Mouse (Mus musculus) NIH3T3 (cell line): ENCODE measurements around the gene Git2.

Experiments used
- DNase-seq: peaks from one replicate; pipeline ENCODE4 v3.0.0-alpha.2; 2012; ENCODE audit warnings: low read depth

Gene Git2

DNA sequence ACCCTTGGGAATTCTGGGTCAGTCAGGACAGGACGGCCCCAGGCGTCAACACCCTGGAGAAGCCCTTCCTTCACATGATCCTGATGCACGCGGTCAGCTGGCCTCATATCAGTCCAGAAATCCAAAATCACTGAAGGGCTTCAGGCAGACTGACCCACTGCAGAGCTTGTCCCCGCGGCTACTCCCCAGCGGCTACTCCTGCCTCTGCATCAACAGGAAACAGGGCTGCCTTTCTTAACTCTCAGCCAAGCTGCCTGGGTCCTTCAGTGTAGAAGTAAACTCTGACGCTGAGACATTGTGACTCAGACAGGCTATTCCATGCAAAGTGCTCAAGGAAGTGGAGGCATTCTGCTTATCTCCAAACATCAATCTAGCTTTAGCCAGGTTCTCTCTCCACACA is 13.3 kb downstream of the Git2 start:
- DNase-seq, result peak; percentile 60

DNA sequence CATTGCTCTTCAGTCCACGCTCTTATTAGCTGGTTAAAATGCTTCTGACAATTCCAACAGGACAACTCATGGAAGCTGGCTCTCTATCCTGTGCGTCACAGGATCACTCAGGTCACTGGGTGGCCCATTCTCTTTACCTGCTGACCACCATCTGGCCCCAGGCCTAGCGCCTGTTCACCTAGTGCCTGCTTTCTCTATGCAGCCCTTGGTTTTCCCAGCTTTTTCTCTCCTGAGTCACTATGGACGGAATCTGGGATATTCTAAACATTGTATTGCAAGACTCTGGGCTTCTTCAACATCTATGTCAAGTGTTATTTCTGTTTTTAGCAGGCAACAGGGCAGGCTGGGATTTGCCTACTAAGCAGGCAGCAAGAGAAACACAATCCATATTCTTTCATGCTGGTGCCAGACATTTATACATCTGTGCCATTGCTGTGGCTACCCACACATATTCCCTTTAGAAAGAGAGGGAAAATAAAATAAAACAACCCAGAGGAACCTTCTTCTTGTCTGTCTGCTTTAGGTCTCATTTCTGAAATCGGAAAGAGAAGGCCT is 15.7 kb downstream of the Git2 start:
- peak; percentile 76 for DNase-seq

DNA sequence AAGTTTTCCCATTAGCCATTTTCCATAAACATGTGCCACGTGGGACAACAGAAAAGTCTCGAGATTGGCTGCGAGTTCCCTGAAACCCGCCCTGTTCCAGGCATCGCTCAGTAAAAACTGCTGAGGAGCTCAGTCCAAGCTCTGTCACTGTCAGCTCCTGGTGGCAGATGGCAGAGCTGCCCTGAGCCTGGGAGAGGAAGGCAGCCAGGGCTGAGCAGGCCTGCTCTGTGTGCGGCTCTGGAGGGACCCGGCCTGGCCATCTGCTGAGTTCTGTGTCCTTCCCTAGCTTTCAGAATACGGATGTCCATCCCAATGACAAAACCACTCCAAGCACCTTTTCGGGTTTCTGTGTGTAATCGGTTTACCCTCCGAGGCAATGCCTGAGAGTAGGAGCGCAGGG is 21.9 kb downstream of the Git2 start:
- DNase-seq, result no peak

DNA sequence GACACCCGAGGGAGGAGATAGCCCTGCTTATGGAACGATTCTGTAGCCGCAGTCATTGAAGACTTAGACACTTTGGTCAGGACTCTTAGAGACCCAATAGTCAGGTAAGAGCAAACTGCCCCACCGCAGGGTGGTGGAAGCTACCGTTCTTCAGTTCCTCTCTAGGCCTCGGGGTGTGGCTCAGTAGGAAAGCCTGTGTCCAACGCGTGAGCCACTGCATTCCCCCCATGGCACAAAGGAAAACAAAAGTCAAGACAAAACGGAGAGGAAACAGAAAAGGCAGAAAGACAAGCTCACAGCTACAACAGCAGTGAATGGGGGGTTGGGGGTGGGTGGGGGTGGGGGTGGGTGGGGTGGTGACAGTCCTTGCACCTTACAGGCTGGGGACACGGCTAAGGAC is 22.9 kb downstream of the Git2 start:
- DNase-seq, result no peak

DNA sequence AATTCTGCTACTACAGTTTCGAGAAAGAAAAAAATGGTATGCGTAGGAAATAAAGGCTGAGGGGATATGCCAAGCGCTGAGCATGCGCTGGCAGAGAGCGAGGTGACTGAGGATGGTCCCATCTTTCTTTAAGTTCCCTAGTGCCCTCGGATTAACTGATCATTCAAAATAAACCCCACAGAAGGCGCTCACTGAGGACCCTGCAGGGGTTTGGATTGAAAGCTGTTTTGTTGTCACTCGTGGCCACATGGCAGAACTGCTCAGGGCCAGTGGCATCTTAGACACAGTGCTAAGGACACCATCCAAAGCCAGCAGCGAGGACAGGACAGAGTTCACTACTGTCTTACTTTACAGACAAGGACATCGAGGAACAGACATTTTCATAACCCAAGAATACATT is 25.0 kb downstream of the Git2 start:
- DNase-seq, result no peak

DNA sequence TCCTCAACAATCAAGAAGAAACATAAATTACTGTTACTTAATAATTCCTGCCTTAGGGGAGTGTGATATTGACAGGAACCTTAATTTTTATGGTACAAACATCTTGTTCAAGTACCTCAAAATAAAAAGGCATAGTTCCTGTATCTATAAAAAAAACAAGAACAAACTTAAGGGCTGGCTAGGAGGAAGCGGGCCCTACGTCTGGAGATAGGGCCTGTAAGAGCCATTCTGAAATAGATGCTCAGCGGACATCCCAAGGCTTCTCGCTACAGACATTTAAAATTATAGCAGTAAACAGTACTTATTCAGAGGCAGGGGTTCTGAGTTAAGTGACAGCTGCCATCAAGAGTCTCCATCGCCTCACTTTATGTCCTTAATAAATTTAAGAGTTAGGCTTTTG is 27.8 kb downstream of the Git2 start:
- DNase-seq, result no peak

DNA sequence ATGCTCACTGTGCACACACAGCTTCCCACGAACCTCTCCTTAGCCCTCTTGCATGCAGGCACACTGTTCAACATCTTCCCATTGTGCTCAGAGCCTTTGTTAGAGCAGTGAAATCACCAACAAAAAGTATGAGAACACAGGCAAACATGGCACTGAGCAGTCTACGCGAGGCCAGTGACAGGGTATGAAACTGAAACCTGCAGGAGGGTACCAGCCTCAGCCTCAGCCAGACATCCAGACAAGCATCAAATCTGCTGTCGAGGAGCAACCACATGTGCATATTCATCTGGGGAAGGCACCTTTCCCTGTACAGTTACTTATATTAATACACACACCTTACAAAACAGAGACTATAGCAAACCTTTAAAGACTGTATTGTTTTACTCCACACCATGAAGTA is 28.4 kb downstream of the Git2 start:
- no peak for DNase-seq

DNA sequence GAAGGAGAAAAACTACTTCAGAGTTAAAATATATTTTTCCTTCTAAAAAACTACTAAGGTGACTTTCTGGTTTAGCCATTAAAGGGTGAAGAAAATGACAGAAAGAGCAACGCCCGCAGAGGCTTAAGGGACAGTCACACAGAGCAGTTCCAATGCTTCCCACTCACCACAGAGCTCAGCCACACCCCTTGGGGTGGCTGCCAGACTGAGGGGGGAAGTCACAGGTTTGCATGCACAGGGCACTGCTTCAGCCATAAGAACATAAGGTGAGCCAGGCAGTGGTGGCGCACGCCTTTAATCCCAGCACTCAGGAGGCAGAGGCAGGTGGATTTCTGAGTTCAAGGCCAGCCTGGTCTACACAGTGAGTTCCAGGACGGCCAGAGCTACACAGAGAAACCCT is 29.7 kb downstream of the Git2 start:
- DNase-seq, result peak; percentile 38

DNA sequence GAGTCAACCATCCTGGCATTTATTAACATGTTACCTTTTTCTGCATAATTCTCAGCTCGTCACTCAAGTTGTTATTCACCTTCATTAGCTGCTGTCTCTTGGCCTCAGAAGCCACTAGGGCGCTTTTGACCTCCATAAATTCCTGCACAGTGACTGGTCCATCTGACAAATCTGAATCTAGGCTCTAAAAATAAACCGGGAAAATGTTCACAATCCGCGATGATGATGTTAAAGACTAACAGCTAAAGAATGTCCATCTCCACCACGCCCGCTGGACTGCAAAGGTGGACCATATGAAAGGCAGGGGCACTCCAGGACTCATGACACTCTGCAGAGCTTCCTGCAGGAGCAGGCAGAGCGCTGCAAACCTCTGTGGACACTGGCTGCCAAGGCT is 31.6 kb downstream of the Git2 start:
- DNase-seq, result peak; percentile 80

DNA sequence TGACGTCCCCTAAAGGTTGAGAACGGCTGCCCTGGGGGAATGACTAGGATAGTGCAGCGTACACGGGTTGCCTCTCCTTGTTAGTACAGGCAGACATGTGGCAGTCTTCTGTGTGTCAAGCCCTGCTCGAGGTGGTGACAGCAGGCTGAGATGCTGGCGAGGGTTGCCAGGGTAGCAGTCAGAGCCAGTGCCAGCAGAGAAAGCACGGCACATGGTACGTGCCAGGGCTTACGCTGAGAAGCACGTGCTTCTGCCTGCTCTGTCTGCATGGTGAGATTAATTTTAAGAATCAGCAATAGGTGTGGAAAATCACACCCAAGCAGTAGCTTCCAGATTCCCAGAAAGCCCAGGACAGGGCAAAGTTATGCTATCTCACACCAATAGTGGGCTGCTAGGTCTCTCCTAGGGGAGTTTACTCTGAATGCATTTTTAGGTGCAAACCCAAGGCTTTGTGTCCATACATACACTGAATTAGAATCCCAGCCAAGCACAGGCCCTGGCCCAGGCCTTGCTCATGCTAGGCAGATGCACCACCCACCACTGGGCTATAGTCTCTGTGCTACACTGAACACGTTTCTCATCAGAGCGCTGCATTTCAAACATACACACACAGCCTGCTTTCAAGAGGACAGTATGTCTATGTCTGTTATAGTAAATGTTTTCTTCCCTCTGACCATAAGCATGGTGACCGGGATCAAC is 32.2 kb downstream of the Git2 start:
- DNase-seq, result no peak

DNA sequence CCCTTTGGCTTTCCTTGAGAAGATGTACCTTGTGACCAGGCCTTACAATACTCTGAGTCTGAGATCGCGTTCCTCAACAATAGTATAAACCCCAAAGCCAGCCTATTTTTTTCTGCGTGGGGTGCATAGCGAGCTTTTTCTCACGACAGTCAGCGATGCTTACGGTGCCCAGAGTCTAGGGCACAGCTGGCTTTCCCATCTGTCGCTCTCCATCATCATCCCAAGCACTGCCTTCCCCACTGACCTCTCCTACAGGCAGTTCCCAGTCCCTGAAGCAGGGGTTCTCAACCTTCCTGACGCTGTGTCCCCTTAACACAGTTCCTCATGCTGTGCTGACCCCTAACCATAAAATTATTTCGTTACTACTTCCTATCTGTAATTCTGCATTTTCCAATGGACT is 32.7 kb downstream of the Git2 start:
- no peak for DNase-seq

DNA sequence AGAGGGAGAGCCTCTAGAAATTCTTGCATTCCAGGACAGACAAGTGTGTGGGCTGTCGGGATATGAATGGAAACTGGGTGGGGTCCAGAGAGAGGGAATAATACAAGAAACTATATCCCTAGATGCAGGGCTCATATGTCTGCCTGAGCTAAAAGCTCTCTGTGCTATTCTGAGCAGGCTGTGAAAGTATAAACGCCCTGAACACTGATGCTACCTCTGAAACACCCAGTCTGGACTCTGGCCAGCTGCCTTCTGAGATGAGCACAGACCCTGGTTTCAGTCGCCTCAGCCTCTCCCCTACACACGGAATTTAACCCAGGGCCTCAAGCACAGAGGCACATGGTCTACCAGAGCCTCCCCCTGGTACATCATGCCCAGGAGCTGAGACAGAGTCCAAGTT is 34.7 kb downstream of the Git2 start:
- DNase-seq, result peak; percentile 67

DNA sequence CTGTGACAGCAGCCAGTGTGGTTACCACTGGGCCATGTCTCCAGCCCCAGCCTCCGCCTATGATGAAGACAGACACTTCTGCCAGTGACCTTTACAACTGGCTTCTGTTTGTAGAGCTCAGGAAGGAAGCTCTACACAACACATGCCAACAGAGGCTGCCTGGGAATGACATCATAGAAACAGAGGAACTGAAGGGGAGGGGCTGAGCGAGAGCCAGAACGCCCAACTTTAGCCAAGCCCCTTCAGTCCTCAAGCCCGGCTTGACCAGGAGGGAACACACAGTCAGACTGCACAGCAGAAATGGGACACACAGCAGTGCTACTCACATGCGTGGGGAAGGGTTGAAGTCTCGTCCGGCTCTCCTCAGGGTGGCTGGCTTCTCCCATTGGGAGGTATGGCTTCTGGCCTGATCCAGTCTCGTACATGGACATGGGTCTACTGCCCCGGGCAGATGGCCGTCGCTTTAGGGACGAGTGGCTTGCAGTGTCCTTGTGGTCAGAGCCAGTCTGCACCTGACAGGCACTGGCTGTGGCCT is 36.5 kb downstream of the Git2 start:
- no peak for DNase-seq

DNA sequence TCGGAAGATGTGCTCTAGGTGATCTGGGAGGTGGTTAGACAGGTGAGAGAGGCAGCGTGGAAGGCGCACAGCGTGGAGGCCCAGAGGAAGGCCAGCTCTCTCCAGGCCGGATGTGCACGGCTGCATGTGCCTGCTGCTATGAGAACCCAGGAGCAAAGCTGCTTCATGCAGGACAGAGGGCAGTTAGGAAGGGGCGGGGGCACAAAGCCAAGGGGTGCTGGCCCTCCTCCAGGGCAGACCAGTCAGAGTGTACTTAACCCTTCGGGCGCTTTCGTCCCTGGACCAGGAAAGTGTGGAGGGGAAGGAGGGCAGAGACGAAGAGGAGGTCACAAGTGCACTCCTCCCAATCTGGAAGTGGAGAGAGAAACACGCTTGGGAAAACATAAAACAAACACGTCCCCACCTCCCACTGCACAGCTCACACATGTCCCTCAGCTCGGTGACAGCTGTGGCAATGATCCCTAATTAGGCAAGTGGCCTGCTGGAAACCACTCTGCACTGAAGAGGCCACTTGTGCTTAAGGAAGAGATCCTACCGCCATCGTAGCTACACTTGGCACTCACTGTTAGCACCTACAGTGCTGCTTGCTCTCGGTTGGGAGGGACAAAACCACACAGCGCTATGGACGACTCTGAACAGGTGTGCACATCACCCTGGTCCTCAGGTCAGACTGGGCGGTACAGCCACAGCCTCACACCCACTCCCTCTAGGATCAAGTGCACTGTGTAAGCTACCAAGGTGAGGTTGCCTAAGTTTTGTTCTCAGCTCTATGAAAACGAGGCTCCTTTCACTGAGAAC is 38.0 kb downstream of the Git2 start:
- no peak for DNase-seq

DNA sequence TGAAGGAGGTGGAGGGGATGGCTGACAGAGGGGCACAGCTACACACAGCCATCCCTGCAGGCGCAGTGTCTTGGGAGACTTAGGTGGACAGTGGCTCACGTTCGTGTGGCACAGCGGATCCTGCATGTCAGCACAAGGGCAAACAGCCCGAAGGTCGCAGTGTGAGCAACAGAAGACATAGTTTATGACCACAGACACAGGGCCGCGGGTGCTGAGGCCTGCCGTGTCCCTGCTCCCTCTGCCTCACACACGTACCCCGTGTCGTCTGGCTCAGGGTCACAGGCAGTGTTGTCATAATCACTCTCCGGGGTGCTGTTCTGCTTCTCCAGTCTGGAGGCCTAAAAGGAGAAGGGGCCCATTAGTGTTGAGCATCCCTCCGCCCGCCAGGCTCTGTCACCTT is 41.7 kb downstream of the Git2 start:
- no peak for DNase-seq

DNA sequence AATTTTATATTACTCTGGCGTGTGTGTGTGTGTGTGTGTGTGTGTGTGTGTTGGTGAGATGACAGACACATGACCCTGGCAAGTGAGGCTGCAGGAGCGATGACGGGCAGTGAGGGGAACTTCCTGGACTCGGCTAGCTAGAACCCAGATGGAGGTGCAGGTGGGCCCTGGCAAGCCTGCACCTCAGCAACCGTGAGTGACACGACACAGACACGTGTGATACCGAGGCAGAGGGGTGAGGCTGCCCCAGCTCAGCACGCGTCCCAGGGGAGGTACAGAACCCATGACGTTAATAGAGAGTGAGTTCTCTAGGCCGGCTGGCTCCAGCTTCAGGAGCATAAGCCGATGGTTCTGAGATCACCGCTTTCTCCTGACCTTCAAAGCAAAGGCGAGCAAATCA is 43.3 kb downstream of the Git2 start:
- no peak for DNase-seq

DNA sequence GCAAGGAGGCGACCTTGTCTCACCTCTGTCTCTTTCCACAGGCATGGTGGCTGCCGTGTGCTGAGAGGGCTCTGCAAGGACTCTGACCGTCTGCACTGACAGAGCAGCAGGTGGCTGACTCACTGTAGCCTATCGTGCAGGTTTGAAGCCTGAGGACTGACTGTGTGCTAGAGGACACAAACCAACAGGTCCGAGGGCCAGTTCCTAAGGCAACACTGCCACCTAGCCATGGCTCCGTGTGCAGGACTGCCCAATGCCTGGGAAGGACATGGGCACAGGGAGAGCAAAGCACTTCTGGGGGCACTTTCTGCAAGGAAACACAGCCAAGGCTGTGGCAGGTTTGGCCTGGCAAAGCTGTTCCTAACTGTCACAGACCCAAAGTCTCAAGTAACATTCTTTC is 43.8 kb downstream of the Git2 start:
- DNase-seq, result no peak

DNA sequence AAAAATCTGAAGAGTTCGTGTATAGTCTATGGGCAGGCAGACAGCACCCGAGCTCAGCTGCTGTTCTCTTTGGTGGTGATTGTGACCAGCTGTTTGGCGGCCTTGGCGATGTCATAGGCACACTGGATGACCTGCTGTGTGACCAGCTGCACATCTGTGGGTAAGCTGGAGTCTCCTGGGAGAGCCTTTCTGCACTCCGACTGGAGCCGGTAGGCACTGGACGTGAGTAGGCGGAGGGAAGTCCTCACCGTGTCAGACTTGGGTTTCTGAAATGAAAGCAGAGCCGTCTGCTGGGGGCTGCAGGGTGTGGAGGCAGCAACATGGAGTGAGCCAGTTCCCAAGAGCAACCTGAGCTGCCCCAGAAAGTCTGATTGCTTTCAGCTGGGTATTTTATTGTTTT is 45.2 kb downstream of the Git2 start:
- no peak for DNase-seq

DNA sequence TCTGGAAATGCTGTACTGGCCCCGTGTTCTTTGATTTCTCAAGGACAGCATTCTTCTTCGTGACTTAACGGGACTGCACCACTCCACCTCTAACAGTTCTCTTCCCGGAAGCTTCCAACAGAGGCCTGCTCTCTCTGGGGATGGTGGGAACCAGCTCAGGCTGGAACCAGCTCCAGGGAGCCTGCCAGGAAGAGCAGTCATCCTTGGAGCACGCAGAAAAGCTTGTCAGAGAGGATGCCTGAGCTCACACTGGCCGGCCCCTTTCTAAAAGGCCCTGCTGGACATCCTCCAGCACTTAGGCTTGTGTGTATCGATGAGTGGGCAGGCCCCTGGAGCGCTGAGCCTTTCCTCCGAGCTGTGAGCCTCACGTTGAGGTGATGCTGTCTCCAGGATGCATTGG is 47.2 kb downstream of the Git2 start:
- peak; percentile 77 for DNase-seq

DNA sequence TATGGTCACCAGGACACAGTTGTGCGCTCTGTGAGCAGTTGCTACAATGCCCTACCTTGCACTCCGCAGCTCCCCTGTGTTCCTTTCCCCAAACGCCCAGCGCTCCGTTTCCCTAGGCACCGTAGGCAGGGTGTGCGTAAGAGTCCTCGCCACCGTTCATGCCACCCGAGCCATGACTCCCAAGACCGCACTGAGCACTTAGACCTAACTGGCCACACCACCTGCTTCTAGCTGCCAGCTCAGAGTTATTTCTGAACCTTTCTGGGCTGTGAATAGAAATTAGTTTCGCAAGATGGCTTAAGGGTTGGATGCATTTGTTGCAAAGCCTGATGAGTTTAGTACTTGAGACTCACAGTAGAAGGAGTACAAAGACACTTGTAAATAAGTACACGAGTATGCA is 52.5 kb downstream of the Git2 start:
- no peak for DNase-seq

DNA sequence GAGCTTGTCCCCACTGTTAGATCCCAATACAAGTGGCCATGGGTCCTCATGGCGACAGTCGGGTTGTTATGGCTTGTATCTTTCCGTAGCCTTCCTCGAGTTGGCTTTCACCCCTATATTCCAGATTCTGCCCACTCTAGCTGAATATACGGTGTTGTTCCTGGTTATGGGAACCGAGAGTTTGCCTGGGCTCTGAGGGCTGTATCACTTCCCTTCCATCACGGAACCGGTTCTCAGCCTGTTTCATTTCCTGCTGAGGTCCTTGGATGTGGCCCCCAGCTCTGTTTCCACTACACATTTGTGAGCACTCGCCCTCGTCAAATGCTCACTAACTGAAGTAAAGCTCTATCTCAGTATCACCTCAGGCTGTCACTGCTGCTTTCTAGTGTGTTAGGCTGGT is 53.3 kb downstream of the Git2 start:
- DNase-seq, result no peak

DNA sequence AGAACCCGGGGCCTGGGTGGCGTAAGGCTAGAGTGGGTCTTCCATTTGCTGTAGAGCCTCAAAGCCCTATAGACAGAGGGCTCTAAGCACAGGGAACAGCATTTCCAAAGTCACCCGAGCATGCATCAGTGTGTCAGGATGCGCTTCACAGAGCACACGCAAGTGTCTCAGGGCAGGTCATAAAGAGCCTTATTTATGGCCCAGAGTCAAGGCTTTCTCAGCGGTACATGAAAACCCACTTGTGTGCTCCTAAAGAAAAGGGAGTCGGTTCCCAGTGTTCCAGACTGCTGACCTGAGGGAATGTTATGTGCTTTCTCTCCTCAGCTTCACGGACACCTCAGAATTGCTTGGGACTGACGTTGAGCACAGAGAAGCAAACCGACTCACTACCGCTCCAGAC is 54.5 kb downstream of the Git2 start:
- DNase-seq, result no peak

DNA sequence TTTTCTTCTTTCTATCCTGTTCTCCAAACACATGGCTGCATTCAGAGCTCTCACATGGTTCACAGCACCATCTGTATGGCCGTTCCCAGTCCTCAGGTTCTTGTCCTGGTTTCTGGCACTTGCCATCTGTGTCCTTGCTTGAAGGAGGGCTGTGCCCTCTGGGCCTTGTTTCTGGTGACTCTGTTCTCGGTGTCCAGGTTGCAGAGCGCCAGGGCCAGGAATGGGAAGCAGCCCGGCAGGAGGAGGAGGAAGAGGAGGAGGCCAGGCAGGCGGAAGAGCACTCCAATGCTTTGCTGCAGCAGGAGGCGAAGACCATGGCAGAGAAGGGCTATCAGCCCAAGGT is 55.4 kb downstream of the Git2 start:
- DNase-seq, result no peak
